Mouse (Mus musculus): Measurements from ENCODE around the gene Cxcl3.
A peak's percentile ranks its signal among the peaks of the same experiment; 100 is the strongest.

The Cxcl3 gene

GRCm38 (mm10) chr5:90785659-90786588, at the start of gene Cxcl3:
Gene Cxcl3, plus strand, starts transcription at chr5:90786103.
- peak; percentile 59; the same call in 1 of the 2 replicates for ATAC-seq (ENCODE audit: low TSS enrichment)

GRCm38 (mm10) chr5:90742029-90742428, 43.9 kb upstream of the Cxcl3 start:
- no peak for ATAC-seq (ENCODE audit: low TSS enrichment)

- ATAC-seq (ENCODE audit: low TSS enrichment): no peak
Measured at GRCm38 (mm10) chr5:90753934-90754333, 32.0 kb upstream of the Cxcl3 start.

- no peak for ATAC-seq (ENCODE audit: low TSS enrichment)
Measured at GRCm38 (mm10) chr5:90758020-90758605, 27.8 kb upstream of the Cxcl3 start.

DNA sequence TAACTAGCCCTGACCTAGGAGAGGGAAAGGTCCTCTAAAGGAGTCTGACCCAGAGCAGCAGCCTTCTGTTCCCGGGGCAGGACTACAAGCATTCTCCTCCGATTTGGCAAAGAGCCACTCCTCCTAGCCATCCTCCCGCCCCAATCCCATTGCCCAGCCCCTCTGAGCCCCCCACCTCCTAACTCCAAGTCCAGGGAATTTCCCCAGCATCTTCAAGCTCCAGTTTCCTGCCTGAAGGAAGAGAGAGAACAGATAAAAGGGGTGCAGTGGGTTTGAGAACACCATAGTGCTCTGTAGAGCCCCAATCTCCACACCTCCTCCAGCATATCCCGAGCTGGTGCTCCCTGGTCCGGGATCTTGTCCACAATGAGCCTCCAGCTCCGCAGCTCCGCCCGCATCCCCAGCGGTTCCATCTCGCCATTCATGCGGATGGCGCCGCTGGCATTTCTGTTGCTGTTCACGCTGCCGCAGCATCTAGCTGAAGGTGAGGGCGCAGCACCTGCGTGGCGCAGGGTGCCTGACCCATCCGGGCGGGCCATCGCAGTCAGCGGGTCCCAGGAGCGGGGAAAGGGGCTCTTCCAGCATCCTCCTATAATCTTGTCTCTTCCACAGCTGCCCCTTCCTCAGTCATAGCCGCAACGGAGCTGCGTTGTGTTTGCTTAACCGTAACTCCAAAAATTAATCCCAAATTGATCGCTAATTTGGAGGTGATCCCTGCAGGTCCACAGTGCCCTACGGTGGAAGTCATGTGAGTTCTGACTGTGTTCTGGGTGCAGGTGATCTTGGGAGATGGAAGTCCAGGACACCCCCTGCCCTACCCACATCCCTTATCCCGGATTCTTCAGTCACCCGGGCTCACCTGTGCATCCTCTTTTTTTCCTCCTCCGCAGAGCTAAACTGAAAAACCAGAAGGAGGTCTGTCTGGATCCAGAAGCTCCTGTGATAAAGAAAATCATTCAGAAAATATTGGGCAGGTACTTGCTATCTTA, 26.5 kb upstream of the Cxcl3 start, which contains the start of gene Cxcl5:
TSS of gene Cxcl5 (plus strand) at position 284 of the 989 bp plus-strand sequence.
- peak; percentile 74 for ATAC-seq (ENCODE audit: low TSS enrichment)

- ATAC-seq (ENCODE audit: low TSS enrichment): no peak
Measured at GRCm38 (mm10) chr5:90760303-90760702, 25.6 kb upstream of the Cxcl3 start.

DNA sequence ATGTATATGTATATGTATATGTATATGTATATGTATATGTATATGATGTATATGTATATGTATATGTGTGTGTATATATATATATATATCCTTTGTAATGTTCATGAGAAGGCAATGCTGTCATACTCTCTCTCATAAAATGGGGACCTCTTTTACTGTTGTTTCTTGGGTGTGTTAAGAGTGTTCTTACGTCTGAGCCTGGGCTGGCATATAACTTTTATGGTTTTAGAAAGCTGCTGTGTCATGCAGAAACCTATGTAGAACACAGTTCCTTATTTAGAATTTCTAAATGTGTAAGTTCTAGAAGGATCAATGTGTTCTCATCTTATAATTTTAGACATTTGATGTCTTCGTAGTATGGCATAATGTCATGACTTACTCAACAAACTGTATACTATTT, 25.1 kb upstream of the Cxcl3 start:
- no peak for ATAC-seq (ENCODE audit: low TSS enrichment)

- no peak for ATAC-seq (ENCODE audit: low TSS enrichment)
Measured at GRCm38 (mm10) chr5:90761834-90762233, 24.1 kb upstream of the Cxcl3 start.

- ATAC-seq (ENCODE audit: low TSS enrichment): no peak
Measured at GRCm38 (mm10) chr5:90763912-90764665, 21.8 kb upstream of the Cxcl3 start.

DNA sequence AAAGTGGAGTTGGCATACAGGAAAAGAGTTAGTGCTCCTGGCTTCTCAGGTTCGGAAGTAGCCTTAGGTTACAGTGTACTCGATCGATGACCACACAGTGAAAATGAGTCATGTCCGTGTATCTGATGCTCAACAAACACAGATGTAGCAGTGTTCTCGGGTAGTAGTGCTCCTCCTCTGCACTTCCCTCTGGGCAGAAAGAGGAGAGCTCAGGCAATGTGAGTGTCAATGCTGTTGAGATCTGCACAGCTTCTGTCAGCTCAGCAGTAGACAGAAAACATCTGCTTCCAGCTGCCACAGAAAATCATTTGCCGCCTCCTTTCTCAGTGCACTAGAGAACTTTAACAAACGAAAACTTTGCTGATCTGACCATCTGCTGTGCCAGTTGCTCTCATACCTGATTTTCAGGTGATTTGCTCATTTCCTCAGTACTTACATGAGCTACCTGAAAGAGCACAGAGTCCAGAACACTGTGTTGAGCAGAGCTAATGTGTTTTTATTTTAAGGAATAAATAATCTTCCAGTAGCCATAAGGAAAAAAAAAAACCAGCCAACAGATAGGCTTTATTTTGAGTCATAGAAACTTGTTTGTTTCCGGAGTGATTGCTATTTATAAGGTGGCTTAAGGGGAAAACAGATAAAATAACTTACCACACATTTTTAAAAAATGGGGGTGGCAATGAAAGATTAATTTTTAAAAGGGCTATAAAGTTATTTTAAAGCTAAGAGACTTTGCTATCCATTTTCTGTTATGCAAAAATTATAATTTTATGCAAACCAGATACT, 19.9 kb upstream of the Cxcl3 start:
- no peak for ATAC-seq (ENCODE audit: low TSS enrichment)

GRCm38 (mm10) chr5:90768218-90768617, 17.7 kb upstream of the Cxcl3 start, which contains the start of gene Ppbp:
Gene Ppbp, plus strand, starts transcription at chr5:90768518.
- ATAC-seq (ENCODE audit: low TSS enrichment): no peak

DNA sequence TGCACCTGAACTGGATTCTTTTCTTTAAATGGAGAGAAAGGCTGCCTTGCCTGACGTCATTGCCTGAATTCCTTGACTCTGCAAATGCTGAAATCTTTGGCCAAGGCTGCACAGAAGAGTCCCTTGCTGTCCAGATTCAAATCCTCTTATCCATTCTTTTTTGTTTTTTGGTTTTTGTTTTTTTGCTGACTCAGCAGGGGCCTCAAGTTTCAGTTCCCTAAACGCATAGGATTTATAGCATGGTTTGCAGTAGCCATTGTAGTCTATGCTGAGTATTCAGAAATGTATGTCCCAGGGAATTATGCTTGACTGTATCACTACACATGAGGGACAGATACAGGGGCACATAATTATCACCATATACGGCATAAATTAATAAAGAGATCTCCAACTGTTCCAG, 14.5 kb upstream of the Cxcl3 start:
- ATAC-seq (ENCODE audit: low TSS enrichment): no peak

DNA sequence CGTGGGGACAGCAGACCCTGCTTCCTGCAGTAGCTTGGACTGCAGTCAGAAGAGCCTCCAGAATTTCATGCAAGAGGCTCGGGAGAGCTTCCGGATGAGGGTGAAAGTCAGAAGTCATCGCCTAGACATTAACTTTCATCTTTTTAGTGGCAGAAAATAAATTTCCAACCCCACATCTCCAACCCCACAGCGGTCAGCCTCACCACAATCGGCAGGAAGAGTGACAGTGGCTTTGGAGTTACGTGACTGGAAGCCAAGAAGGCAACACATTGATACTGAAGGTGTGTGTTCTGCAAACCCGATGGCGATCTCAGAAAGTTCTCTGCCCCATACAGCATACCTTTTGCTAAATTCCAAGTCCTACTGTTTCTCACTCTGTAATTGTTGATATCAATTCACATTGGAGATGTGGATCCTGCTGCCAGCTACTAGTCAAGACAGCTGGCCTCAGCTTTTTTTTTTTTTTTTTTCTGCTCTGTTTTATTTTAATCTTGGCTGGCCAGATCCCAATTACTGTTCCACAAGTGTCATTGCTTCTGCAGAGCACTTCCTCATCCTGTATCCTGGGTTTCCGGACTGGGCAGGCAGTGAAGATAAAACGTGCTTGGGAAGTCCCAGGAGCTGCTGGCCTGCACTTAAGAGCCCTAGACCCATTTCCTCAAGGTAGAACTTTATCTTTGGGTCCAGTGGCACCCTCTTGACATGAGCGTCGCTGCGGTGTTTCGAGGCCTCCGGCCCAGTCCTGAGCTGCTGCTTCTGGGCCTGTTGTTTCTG, 13.8 kb upstream of the Cxcl3 start, which contains the start of gene Pf4:
TSS of gene Pf4 (plus strand) at position 556 of the 774 bp plus-strand sequence.
- ATAC-seq (ENCODE audit: low TSS enrichment): 0 out of 2 replicates have a peak, but pooled peaks have one; percentile 38

GRCm38 (mm10) chr5:90775562-90775961, 10.3 kb upstream of the Cxcl3 start:
- no peak for ATAC-seq (ENCODE audit: low TSS enrichment)

GRCm38 (mm10) chr5:90777621-90778020, 8.3 kb upstream of the Cxcl3 start:
- ATAC-seq (ENCODE audit: low TSS enrichment): no peak

DNA sequence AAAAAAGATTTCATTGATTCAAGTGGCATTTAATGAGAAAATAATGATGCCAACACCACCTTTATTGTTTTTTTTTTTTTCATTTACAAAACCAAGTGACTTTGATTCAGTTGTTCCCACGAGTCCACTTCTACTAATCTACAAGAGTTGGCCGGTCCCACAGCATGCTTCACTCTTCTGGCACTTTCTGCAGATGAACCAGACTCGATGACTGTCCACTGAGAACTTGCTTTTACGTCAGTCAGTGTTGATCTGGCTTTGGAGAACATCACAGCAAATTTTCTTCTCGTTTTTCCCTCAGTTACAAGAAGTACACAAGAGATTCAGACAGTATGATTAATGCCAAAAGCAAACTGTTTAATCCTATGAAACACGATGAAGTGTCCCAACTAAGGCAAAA, 7.0 kb upstream of the Cxcl3 start:
- ATAC-seq (ENCODE audit: low TSS enrichment): no peak

DNA sequence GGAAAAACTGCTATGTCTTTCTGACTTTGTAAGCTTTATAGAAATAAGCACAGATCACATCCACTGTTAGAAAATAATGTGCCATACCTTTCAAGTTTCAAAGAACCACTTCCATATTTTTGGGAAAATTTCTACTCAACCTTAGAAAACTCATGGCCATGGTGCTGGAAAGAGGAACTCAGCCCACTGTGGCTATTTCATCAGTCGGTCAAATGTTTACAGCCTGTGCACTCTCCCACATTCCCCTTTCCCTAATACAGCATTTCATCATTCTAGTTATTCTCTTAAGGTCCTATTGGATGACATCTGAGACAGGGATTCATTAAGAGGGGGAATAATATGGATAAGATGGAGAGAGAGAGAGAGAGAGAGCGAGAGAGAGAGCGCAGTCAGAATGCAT, 2.2 kb upstream of the Cxcl3 start:
- ATAC-seq (ENCODE audit: low TSS enrichment): no peak

DNA sequence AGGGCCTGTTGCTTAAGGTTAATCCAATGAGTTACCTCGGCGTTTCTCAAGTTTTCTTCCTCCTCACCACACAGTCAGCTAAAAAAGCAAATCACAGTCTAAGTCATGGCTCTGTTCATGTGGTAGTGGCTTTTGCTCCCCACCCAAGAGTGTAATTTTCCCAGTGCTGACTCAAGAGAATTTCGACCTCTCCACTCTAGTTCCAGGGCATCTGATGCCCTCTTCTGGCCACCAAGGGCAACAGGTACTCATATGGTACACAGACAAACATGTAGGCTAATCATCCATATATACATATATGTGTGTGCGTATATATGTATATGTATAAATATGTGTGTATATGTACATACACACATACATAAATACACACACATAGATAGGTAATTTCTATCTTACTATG, 2.2 kb downstream of the Cxcl3 start:
- ATAC-seq (ENCODE audit: low TSS enrichment): no peak
